ENCODE assay signal across 10 mouse cellular contexts in the genomic region with DNA sequence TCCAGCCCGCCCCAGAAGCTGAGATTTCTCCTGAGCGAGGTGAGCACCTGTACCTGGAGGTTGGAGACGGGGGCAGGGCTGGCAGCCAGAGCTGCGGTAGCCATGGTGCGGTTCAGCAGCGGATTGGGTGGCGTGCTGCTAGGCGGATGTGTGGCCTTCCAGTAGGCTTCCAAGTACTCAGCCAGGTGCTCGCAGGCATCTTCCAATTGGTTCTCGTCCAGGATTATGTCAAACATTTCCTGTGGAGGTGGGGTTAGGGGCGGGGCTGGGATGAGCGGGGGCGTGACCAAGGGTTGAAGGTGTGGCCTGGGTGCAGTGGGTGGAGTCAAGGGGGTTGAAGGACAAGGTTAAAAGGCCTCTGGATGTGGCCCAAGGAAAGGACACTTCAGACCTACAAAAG. TPM values are rescaled to one million over a fixed set of nuclear protein-coding genes. Genes with fewer than 3 reads are reported as not detected.
DNase-seq lines count a peak whose midpoint lies in the region; ATAC-seq and TF ChIP-seq lines count a peak whose summit lies in the region.
"Had no signal": no experiment of that assay in that cellular context is flagged by ENCODE, and none has a peak within 500 bp of the region (broad histone marks: within the 10 kb centered on the region; RNA-seq: fewer than 3 reads in every experiment).

No protein-coding gene starts in this region.

- TF ChIP-seq CTCF in ES-Bruce4 (IDR thresholded peaks at IDR 0.05; ENCODE audit: low read depth, low read length) = no peak
- no peak for TF ChIP-seq CTCF in liver, postnatal 0 days (IDR thresholded peaks at IDR 0.05; ENCODE audit: low read depth)

- peaks cover 10% of the 10 kb centered on the region; the same call in 1 of the 2 replicates for H3K36me3 ChIP-seq in heart, embryonic 10.5 days
- no peaks in the 10 kb centered on the region for H3K36me3 ChIP-seq in ES-Bruce4 (ENCODE audit: control insufficient read depth, insufficient read depth, low read length, poor library complexity, severe bottlenecking)
- peaks cover 70% of the 10 kb centered on the region for H3K36me3 ChIP-seq in embryonic facial prominence, embryonic 13.5 days
- H3K36me3 ChIP-seq in liver, postnatal 0 days (replicated peaks; ENCODE audit: insufficient read depth, low read length) = no peaks in the 10 kb centered on the region

- H3K4me2 ChIP-seq in embryonic facial prominence, embryonic 13.5 days = no peak overlapping the region
- no peak overlapping the region for H3K4me2 ChIP-seq in liver, postnatal 0 days (ENCODE audit: low read depth, low read length)

- H3K9ac ChIP-seq in ES-Bruce4 (ENCODE audit: low read depth, poor library complexity, severe bottlenecking) = peak overlapping the region; percentile 29
- H3K9ac ChIP-seq in embryonic facial prominence, embryonic 13.5 days = 0 out of 2 replicates have a peak overlapping the region, but pooled peaks have one; percentile 4
- no peak overlapping the region for H3K9ac ChIP-seq in liver, postnatal 0 days (replicated peaks)

- peaks cover 68% of the 10 kb centered on the region for H3K27me3 ChIP-seq in heart, embryonic 10.5 days (ENCODE audit: insufficient read depth, poor library complexity, severe bottlenecking)
- no peaks in the 10 kb centered on the region for H3K27me3 ChIP-seq in ES-Bruce4 (ENCODE audit: control insufficient read depth, insufficient read depth, low read length, poor library complexity, severe bottlenecking)
- H3K27me3 ChIP-seq in embryonic facial prominence, embryonic 13.5 days = peaks cover 14% of the 10 kb centered on the region
- 0 out of 2 replicates have a peak, but pooled peaks cover 8% of the 10 kb centered on the region for H3K27me3 ChIP-seq in liver, postnatal 0 days (ENCODE audit: insufficient read depth, low read length)

- 32% methylated on average over 13 of the region's 13 CpGs for WGBS in heart, embryonic 10.5 days
- whole genome bisulfite sequencing in embryonic facial prominence, embryonic 13.5 days = 47% methylated on average over 13 of the region's 13 CpGs
- WGBS in liver, postnatal 0 days (ENCODE audit: insufficient replicate concordance) = 54% methylated on average over 13 of the region's 13 CpGs

- H3K27ac ChIP-seq in heart, embryonic 10.5 days = no peak overlapping the region
- no peak overlapping the region for H3K27ac ChIP-seq in ES-Bruce4 (ENCODE audit: insufficient read depth, low read length)
- no peak overlapping the region for H3K27ac ChIP-seq in embryonic facial prominence, embryonic 13.5 days
- no peak overlapping the region for H3K27ac ChIP-seq in liver, postnatal 0 days (ENCODE audit: low read depth)

- no peak overlapping the region for H3K4me3 ChIP-seq in heart, embryonic 10.5 days
- peak overlapping the region; percentile 69 for H3K4me3 ChIP-seq in ES-Bruce4 (ENCODE audit: low read depth, low read length)
- no peak overlapping the region for H3K4me3 ChIP-seq in embryonic facial prominence, embryonic 13.5 days
- H3K4me3 ChIP-seq in liver, postnatal 0 days (ENCODE audit: low read depth, low read length) = no peak overlapping the region

- H3K4me1 ChIP-seq in heart, embryonic 10.5 days = peaks cover 40% of the 10 kb centered on the region
- peaks cover 3% of the 10 kb centered on the region for H3K4me1 ChIP-seq in ES-Bruce4 (ENCODE audit: control insufficient read depth, insufficient read depth, low read length)
- peaks cover 30% of the 10 kb centered on the region for H3K4me1 ChIP-seq in embryonic facial prominence, embryonic 13.5 days
- H3K4me1 ChIP-seq in liver, postnatal 0 days (ENCODE audit: insufficient read depth) = peaks cover 9% of the 10 kb centered on the region

- no peak for TF ChIP-seq EP300 in ES-Bruce4 (IDR thresholded peaks at IDR 0.05; ENCODE audit: insufficient read depth, low read depth, low read length)
- no peak for TF ChIP-seq EP300 in liver, postnatal 0 days (IDR thresholded peaks at IDR 0.05; ENCODE audit: low read depth)

- peak; percentile 83 for TF ChIP-seq POLR2A in ES-Bruce4 (IDR thresholded peaks at IDR 0.05; ENCODE audit: insufficient read depth, low read length)

- DNase-seq in heart, postnatal 4 days = peak; percentile 40
- no peak for DNase-seq in heart, embryonic 10.5 days (ENCODE audit: low spot score)
- peak; percentile 64 for DNase-seq in liver, postnatal 0 days
- no peak for DNase-seq in kidney, adult 18-20 months
- no peak for DNase-seq in cerebellum, adult 11 months
- no peak for DNase-seq in urinary bladder, postnatal 36 days (ENCODE audit: low spot score in 2 of 2)

- no peaks in the 10 kb centered on the region for H3K9me3 ChIP-seq in heart, embryonic 10.5 days
- H3K9me3 ChIP-seq in ES-Bruce4 (replicated peaks; ENCODE audit: control insufficient read depth, insufficient read depth, low read length, poor library complexity, severe bottlenecking) = no peaks in the 10 kb centered on the region
- H3K9me3 ChIP-seq in embryonic facial prominence, embryonic 13.5 days = no peaks in the 10 kb centered on the region
- H3K9me3 ChIP-seq in liver, postnatal 0 days (ENCODE audit: low read length) = no peaks in the 10 kb centered on the region

- no peak for ATAC-seq in embryonic facial prominence, embryonic 13.5 days (ENCODE audit: insufficient number of reproducible peaks, insufficient read depth, low FRiP score, low TSS enrichment, low read depth)
- peak; percentile 69 for ATAC-seq in liver, postnatal 0 days
- ATAC-seq: forebrain, embryonic 16.5 days; midbrain, embryonic 16.5 days had no signal

RNA-seq across cellular contexts. Expression of a gene that starts 9.1 kb away (rescaled TPM):
- total RNA-seq in heart, postnatal 4 days (2021) = 1 to 10 TPM; 1.6 TPM
- polyA plus RNA-seq in heart, embryonic 10.5 days (2016; fragmentation: Nextera tagmentation; extraction: Ambion mirVana) = 9.8 and 15.7 TPM in 2 replicates
- polyA plus RNA-seq in ES-Bruce4 (2011; ENCODE audit: insufficient read depth, insufficient read length, low read depth, missing spikeins) = 2.8 and 3.6 TPM in 2 replicates
- polyA plus RNA-seq in embryonic facial prominence, embryonic 13.5 days (2015; fragmentation: Nextera tagmentation; extraction: Ambion mirVana) = 9.6 and 14.7 TPM in 2 replicates
- polyA plus RNA-seq in liver, postnatal 0 days (2015; fragmentation: Nextera tagmentation; extraction: Ambion mirVana) = 9.9 and 10.0 TPM in 2 replicates

RNA-seq across cellular contexts. Expression of a gene that starts 17.8 kb away (rescaled TPM):
- 1 to 10 TPM; 7.4 to 7.5 TPM for total RNA-seq in heart, postnatal 4 days (2021)
- polyA plus RNA-seq in heart, embryonic 10.5 days (2016; fragmentation: Nextera tagmentation; extraction: Ambion mirVana) = 4.6 and 5.3 TPM in 2 replicates
- polyA plus RNA-seq in ES-Bruce4 (2011; ENCODE audit: insufficient read depth, insufficient read length, low read depth, missing spikeins) = 5.2 and 6.3 TPM in 2 replicates
- 16.6 and 17.3 TPM in 2 replicates for polyA plus RNA-seq in embryonic facial prominence, embryonic 13.5 days (2015; fragmentation: Nextera tagmentation; extraction: Ambion mirVana)
- 0.23 and 0.77 TPM in 2 replicates for polyA plus RNA-seq in liver, postnatal 0 days (2015; fragmentation: Nextera tagmentation; extraction: Ambion mirVana)

RNA-seq across cellular contexts. Expression of a gene that starts 18.8 kb away (rescaled TPM):
- 1 to 10 TPM; 3.4 to 4.2 TPM for total RNA-seq in heart, postnatal 4 days (2021)
- polyA plus RNA-seq in heart, embryonic 10.5 days (2016; fragmentation: Nextera tagmentation; extraction: Ambion mirVana) = not detected in 2 replicates
- 3.0 and 3.3 TPM in 2 replicates for polyA plus RNA-seq in ES-Bruce4 (2011; ENCODE audit: insufficient read depth, insufficient read length, low read depth, missing spikeins)
- polyA plus RNA-seq in embryonic facial prominence, embryonic 13.5 days (2015; fragmentation: Nextera tagmentation; extraction: Ambion mirVana) = 0.18 and 0.34 TPM in 2 replicates
- polyA plus RNA-seq in liver, postnatal 0 days (2015; fragmentation: Nextera tagmentation; extraction: Ambion mirVana) = 0.75 TPM in 2 replicates

RNA-seq across cellular contexts. Expression of a gene that starts 21.4 kb away (rescaled TPM):
- total RNA-seq in heart, postnatal 4 days (2021) = 100 to 1,000 TPM; 795 to 849 TPM
- 867 and 1,011 TPM in 2 replicates for polyA plus RNA-seq in heart, embryonic 10.5 days (2016; fragmentation: Nextera tagmentation; extraction: Ambion mirVana)
- 2,020 and 2,244 TPM in 2 replicates for polyA plus RNA-seq in ES-Bruce4 (2011; ENCODE audit: insufficient read depth, insufficient read length, low read depth, missing spikeins)
- polyA plus RNA-seq in embryonic facial prominence, embryonic 13.5 days (2015; fragmentation: Nextera tagmentation; extraction: Ambion mirVana) = 983 and 1,161 TPM in 2 replicates
- 568 TPM in 2 replicates for polyA plus RNA-seq in liver, postnatal 0 days (2015; fragmentation: Nextera tagmentation; extraction: Ambion mirVana)

RNA-seq across cellular contexts. Expression of a gene that starts 48.2 kb away (rescaled TPM):
- total RNA-seq in heart, postnatal 4 days (2021) = under 1 TPM; 0.64 to 0.81 TPM
- polyA plus RNA-seq in heart, embryonic 10.5 days (2016; fragmentation: Nextera tagmentation; extraction: Ambion mirVana) = 0.21 and 0.34 TPM in 2 replicates
- 5.6 and 9.6 TPM in 2 replicates for polyA plus RNA-seq in ES-Bruce4 (2011; ENCODE audit: insufficient read depth, insufficient read length, low read depth, missing spikeins)
- 0.30 and 0.65 TPM in 2 replicates for polyA plus RNA-seq in embryonic facial prominence, embryonic 13.5 days (2015; fragmentation: Nextera tagmentation; extraction: Ambion mirVana)
- 0.07 and 0.13 TPM in 2 replicates for polyA plus RNA-seq in liver, postnatal 0 days (2015; fragmentation: Nextera tagmentation; extraction: Ambion mirVana)

Comparison
In these comparisons a context has a peak if more than half of its experiments do, and no peak if none do; other contexts are left out.
1. DNase-seq: peak in heart, postnatal 4 days (single experiment) and liver, postnatal 0 days (single experiment); none in heart, embryonic 10.5 days (single experiment), kidney, adult 18-20 months (single experiment), cerebellum, adult 11 months (single experiment) and urinary bladder, postnatal 36 days (0 of 2).